Mouse (Mus musculus) heart, postnatal 0 days (tissue): Measurements from ENCODE around the gene Atrip. TPM values are rescaled to one million over a fixed set of nuclear protein-coding genes. Genes with fewer than 3 reads are reported as not detected.

Experiments
- ATAC-seq: fragments of 200-750 bp; cut with Nextera tagmentation; 2 replicates; pipeline ENCODE4 v1.8.0; 2017; ENCODE audit warnings: low read depth, moderate number of reproducible peaks, moderate library complexity; ENCODE audit not compliant: insufficient read depth
- DNase-seq: peaks from one replicate; pipeline ENCODE4 v3.0.0-alpha.2; 2016; ENCODE audit warnings: low spot score
- H3K27ac ChIP-seq: fragments of 300-500 bp; sonication (generic); 2 replicates; pipeline ENCODE4 v1.5.1; 2014; ENCODE audit warnings: low read depth, mild to moderate bottlenecking
- H3K27me3 ChIP-seq: fragments of 300-500 bp; sonication (generic); 2 replicates; pipeline ENCODE4 v1.6.1; 2014; ENCODE audit warnings: low read length, mixed read lengths; ENCODE audit not compliant: control insufficient read depth, insufficient read depth
- H3K36me3 ChIP-seq: fragments of 300-500 bp; sonication (generic); replicated peaks from 2 replicates; pipeline ENCODE4 v1.6.1; 2014; ENCODE audit warnings: low read length, mixed read lengths; ENCODE audit not compliant: control insufficient read depth, insufficient read depth
- H3K4me1 ChIP-seq: fragments of 300-500 bp; sonication (generic); 2 replicates; pipeline ENCODE4 v1.6.1; 2014; ENCODE audit warnings: antibody characterized with exemption; ENCODE audit not compliant: control insufficient read depth, insufficient read depth
- H3K4me2 ChIP-seq: fragments of 300-500 bp; sonication (generic); 2 replicates; pipeline ENCODE4 v1.6.1; 2014; ENCODE audit warnings: low read depth, mild to moderate bottlenecking, low read length, moderate library complexity
- H3K4me3 ChIP-seq: fragments of 300-500 bp; sonication (generic); 2 replicates; pipeline ENCODE4 v1.5.1; 2014; ENCODE audit warnings: low read depth, low read length
- H3K9ac ChIP-seq: fragments of 300-500 bp; sonication (generic); replicated peaks from 2 replicates; pipeline ENCODE4 v1.6.1; 2014; ENCODE audit warnings: low read depth, low read length, mixed read lengths
- H3K9me3 ChIP-seq: fragments of 300-500 bp; sonication (generic); replicated peaks from 2 replicates; pipeline ENCODE4 v1.6.1; 2016; ENCODE audit warnings: low read length; ENCODE audit not compliant: control insufficient read depth
- CTCF ChIP-seq: IDR thresholded peaks from 2 replicates; pipeline ENCODE4 v1.5.1; 2016; ENCODE audit warnings: antibody characterized with exemption, control low read depth, low read depth
- EP300 ChIP-seq: IDR thresholded peaks from 2 replicates; pipeline ENCODE4 v1.6.1; 2016; ENCODE audit warnings: antibody characterized with exemption, low read depth
- WGBS: fragments of 180-500 bp; shearing (Covaris S2); extraction: QIAGEN DNeasy Blood & Tissue Kit; methylation state at CpG from one replicate; pipeline ENCODE4 v1.1.7; 2014; 5-methylcytosine and 5-hydroxymethylcytosine counted together
- polyA plus RNA-seq: library from polyadenylated mRNA; unstranded; fragments of >200 nt; fragmentation: Nextera tagmentation; extraction: Ambion mirVana; gene quantifications from 2 replicates; pipeline ENCODE4 v1.2.1, GENCODE M21; 2015
- total RNA-seq: library from RNA; depleted of rRNA; stranded (reverse); fragments of >200 nt; gene quantifications from 2 replicates; pipeline ENCODE4 v1.2.3, GENCODE M21; 2014; ENCODE audit warnings: low replicate concordance

Gene Atrip
- total and polyA plus RNA-seq, 2 experiments from 2014 or later, result 11.7 to 17.1 TPM

- no peak overlapping the region for H3K27ac ChIP-seq
- H3K36me3 ChIP-seq, result no peaks in the 10 kb centered on the region
- H3K4me1 ChIP-seq, result no peaks in the 10 kb centered on the region
- TF ChIP-seq CTCF (no peak), EP300 (no peak)
- H3K4me3 ChIP-seq, result no peak overlapping the region
- ATAC-seq (no peak), DNase-seq (no peak)
- no peaks in the 10 kb centered on the region for H3K27me3 ChIP-seq
- no peak overlapping the region for H3K4me2 ChIP-seq
- H3K9me3 ChIP-seq, result no peaks in the 10 kb centered on the region
- no peak overlapping the region for H3K9ac ChIP-seq
- WGBS, result 75% methylated on average over 6 of the region's 6 CpGs
Observed at GRCm38 (mm10) chr9:109032435-109032834, 41.5 kb downstream of the Atrip start.

GRCm38 (mm10) chr9:109031686-109032085 is 42.2 kb downstream of the Atrip start:
- H3K9me3 ChIP-seq, result no peaks in the 10 kb centered on the region
- 76% methylated on average over 8 of the region's 8 CpGs for WGBS
- DNase-seq (no peak), ATAC-seq (no peak)
- no peaks in the 10 kb centered on the region for H3K36me3 ChIP-seq
- H3K27me3 ChIP-seq, result no peaks in the 10 kb centered on the region
- no peak overlapping the region for H3K9ac ChIP-seq
- no peak overlapping the region for H3K27ac ChIP-seq
- H3K4me2 ChIP-seq, result no peak overlapping the region
- no peak overlapping the region for H3K4me3 ChIP-seq
- no peaks in the 10 kb centered on the region for H3K4me1 ChIP-seq
- no peak for TF ChIP-seq CTCF
- TF ChIP-seq EP300, result no peak

- H3K9ac ChIP-seq, result no peak overlapping the region
- no peak overlapping the region for H3K4me3 ChIP-seq
- no peak for DNase-seq
- no peaks in the 10 kb centered on the region for H3K27me3 ChIP-seq
- H3K27ac ChIP-seq, result no peak overlapping the region
- no peak for TF ChIP-seq EP300
- no peak for TF ChIP-seq CTCF
- H3K36me3 ChIP-seq, result no peaks in the 10 kb centered on the region
- 81% methylated on average over 7 of the region's 7 CpGs for WGBS
- H3K4me2 ChIP-seq, result no peak overlapping the region
- H3K9me3 ChIP-seq, result no peaks in the 10 kb centered on the region
- no peak for ATAC-seq
- no peaks in the 10 kb centered on the region for H3K4me1 ChIP-seq
Observed at GRCm38 (mm10) chr9:109031001-109031400, 42.9 kb downstream of the Atrip start.

GRCm38 (mm10) chr9:109030312-109030711 is 43.6 kb downstream of the Atrip start:
- ATAC-seq (no peak), DNase-seq (no peak)
- Histone ChIP-seq H3K27me3 (no peaks in the 10 kb centered on the region), H3K9ac (no peak overlapping the region), H3K4me2 (no peak overlapping the region), H3K9me3 (no peaks in the 10 kb centered on the region), H3K4me3 (no peak overlapping the region), H3K4me1 (no peaks in the 10 kb centered on the region), H3K27ac (no peak overlapping the region), H3K36me3 (no peaks in the 10 kb centered on the region)
- 63% methylated on average over 3 of the region's 3 CpGs for WGBS
- TF ChIP-seq CTCF (no peak), EP300 (no peak)

GRCm38 (mm10) chr9:109028919-109029318 is 45.0 kb downstream of the Atrip start:
- no peak for DNase-seq
- H3K9ac ChIP-seq, result no peak overlapping the region
- H3K4me3 ChIP-seq, result no peak overlapping the region
- H3K4me2 ChIP-seq, result no peak overlapping the region
- H3K36me3 ChIP-seq, result no peaks in the 10 kb centered on the region
- no peaks in the 10 kb centered on the region for H3K9me3 ChIP-seq
- no peaks in the 10 kb centered on the region for H3K27me3 ChIP-seq
- no peak for ATAC-seq
- TF ChIP-seq EP300, result no peak
- no peak for TF ChIP-seq CTCF
- WGBS, result 59% methylated on average over 5 of the region's 5 CpGs
- no peaks in the 10 kb centered on the region for H3K4me1 ChIP-seq
- H3K27ac ChIP-seq, result no peak overlapping the region

GRCm38 (mm10) chr9:109028421-109028820 is 45.5 kb downstream of the Atrip start:
- Histone ChIP-seq H3K4me3 (no peak overlapping the region), H3K4me1 (no peaks in the 10 kb centered on the region), H3K9me3 (no peaks in the 10 kb centered on the region), H3K4me2 (no peak overlapping the region), H3K9ac (no peak overlapping the region), H3K27me3 (no peaks in the 10 kb centered on the region), H3K36me3 (no peaks in the 10 kb centered on the region), H3K27ac (no peak overlapping the region)
- DNase-seq (no peak), ATAC-seq (no peak)
- no peak for TF ChIP-seq CTCF
- no peak for TF ChIP-seq EP300
- WGBS, result 86% methylated on average over 3 of the region's 3 CpGs
